24 mouse cellular contexts compared by ENCODE assay signal in the genomic region with DNA sequence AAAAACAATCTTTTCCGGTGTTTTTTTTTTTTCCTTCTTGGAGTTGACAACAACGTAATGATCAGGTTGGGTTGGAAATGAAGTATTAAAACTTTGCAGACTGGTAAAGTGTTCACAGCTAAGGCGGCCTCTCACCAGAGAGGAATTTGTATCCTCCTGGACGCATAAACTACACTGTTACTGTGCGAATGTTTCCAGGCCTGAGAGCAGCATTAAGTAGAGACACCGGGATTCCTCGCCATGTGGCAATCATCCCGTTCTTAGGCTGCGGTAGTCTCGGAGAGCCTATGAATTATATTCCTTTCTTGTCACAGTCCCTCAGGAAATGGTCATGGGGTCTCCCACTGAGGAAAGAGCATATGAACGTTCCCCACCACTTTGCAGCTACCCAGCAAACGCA. TPM values are rescaled to one million over a fixed set of nuclear protein-coding genes. Genes with fewer than 3 reads are reported as not detected.
A peak's percentile ranks its signal among the peaks of the same experiment; 100 is the strongest.
DNase-seq lines count a peak whose midpoint lies in the region; ATAC-seq and TF ChIP-seq lines count a peak whose summit lies in the region.
"Had no signal": no experiment of that assay in that cellular context is flagged by ENCODE, and none has a peak within 500 bp of the region (broad histone marks: within the 10 kb centered on the region; RNA-seq: fewer than 3 reads in every experiment).

No protein-coding gene starts in this region.

- no peaks in the 10 kb centered on the region for H3K36me3 ChIP-seq in embryonic facial prominence, embryonic 10.5 days (replicated peaks)
- H3K36me3 ChIP-seq in embryonic facial prominence, embryonic 14.5 days (ENCODE audit: control insufficient read depth, insufficient read depth, low read length), result no peaks in the 10 kb centered on the region
- no peaks in the 10 kb centered on the region for H3K36me3 ChIP-seq in limb, embryonic 12.5 days
- no peaks in the 10 kb centered on the region for H3K36me3 ChIP-seq in limb, embryonic 14.5 days (ENCODE audit: control insufficient read depth, insufficient read depth, low read length)
- H3K36me3 ChIP-seq: embryonic facial prominence, embryonic 12.5 days; embryonic facial prominence, embryonic 15.5 days; forebrain, embryonic 10.5 days; forebrain, embryonic 12.5 days; forebrain, embryonic 15.5 days had no signal

- H3K9me3 ChIP-seq in embryonic facial prominence, embryonic 10.5 days, result 0 out of 2 replicates have a peak, but pooled peaks cover 4% of the 10 kb centered on the region
- peaks cover 14% of the 10 kb centered on the region; the same call in 1 of the 2 replicates for H3K9me3 ChIP-seq in embryonic facial prominence, embryonic 14.5 days (ENCODE audit: control insufficient read depth, low read length)
- no peaks in the 10 kb centered on the region for H3K9me3 ChIP-seq in limb, embryonic 12.5 days
- H3K9me3 ChIP-seq in limb, embryonic 14.5 days (ENCODE audit: control insufficient read depth, low read length), result no peaks in the 10 kb centered on the region
- H3K9me3 ChIP-seq: embryonic facial prominence, embryonic 15.5 days; forebrain, embryonic 12.5 days; forebrain, embryonic 15.5 days had no signal

- TF ChIP-seq POLR2A in limb, embryonic 14.5 days (IDR thresholded peaks at IDR 0.05; ENCODE audit: borderline replicate concordance, extremely low read depth, insufficient read depth, insufficient read length), result no peak

- no peak for DNase-seq in embryonic facial prominence, embryonic 10.5 days (ENCODE audit: low spot score)
- no peak for DNase-seq in embryonic facial prominence, embryonic 14.5 days (ENCODE audit: low spot score)
- DNase-seq in limb, embryonic 14.5 days (ENCODE audit: low spot score), result peak; percentile 52
- no peak for DNase-seq in adrenal gland, postnatal 25 days
- DNase-seq in retina, postnatal 1 day, result no peak
- no peak for DNase-seq in cerebellum, adult 11-12 months
- DNase-seq in thymus, postnatal 36 days, result no peak
- DNase-seq: adrenal gland, adult 2 months; adrenal gland, postnatal 10 days; adrenal gland, postnatal 36 days; cerebellum, adult 18-20 months; cerebellum, adult 8-10 months; cerebellum, adult 9-11 months; cerebellum, postnatal 14 days; cerebellum, postnatal 36 days; embryo, embryonic 11 days; forebrain, postnatal 0 days had no signal

- H3K4me2 ChIP-seq in embryonic facial prominence, embryonic 14.5 days (ENCODE audit: low read depth, low read length), result no peak overlapping the region
- H3K4me2 ChIP-seq in limb, embryonic 12.5 days, result 0 out of 2 replicates have a peak overlapping the region, but pooled peaks have one; percentile 15
- H3K4me2 ChIP-seq in limb, embryonic 14.5 days (replicated peaks; ENCODE audit: low read depth, low read length, severe bottlenecking), result no peak overlapping the region
- H3K4me2 ChIP-seq: embryonic facial prominence, embryonic 12.5 days; embryonic facial prominence, embryonic 15.5 days; forebrain, embryonic 12.5 days; forebrain, embryonic 15.5 days had no signal

- peaks cover 28% of the 10 kb centered on the region for H3K4me1 ChIP-seq in embryonic facial prominence, embryonic 10.5 days
- peaks cover 17% of the 10 kb centered on the region for H3K4me1 ChIP-seq in embryonic facial prominence, embryonic 14.5 days (ENCODE audit: control insufficient read depth, insufficient read depth, low read length)
- H3K4me1 ChIP-seq in limb, embryonic 12.5 days (replicated peaks), result peaks cover 33% of the 10 kb centered on the region
- H3K4me1 ChIP-seq in limb, embryonic 14.5 days (ENCODE audit: control insufficient read depth, insufficient read depth, low read length), result peaks cover 27% of the 10 kb centered on the region

- H3K27ac ChIP-seq in embryonic facial prominence, embryonic 10.5 days (replicated peaks), result peak overlapping the region; percentile 54; the same call in 1 of the 2 replicates
- 0 out of 2 replicates have a peak overlapping the region, but pooled peaks have one; percentile 55 for H3K27ac ChIP-seq in embryonic facial prominence, embryonic 14.5 days (replicated peaks; ENCODE audit: low read depth, low read length)
- H3K27ac ChIP-seq in limb, embryonic 12.5 days, result peak overlapping the region; percentile 82
- H3K27ac ChIP-seq in limb, embryonic 14.5 days (replicated peaks; ENCODE audit: low read depth, low read length), result no peak overlapping the region
- H3K27ac ChIP-seq: embryonic facial prominence, embryonic 15.5 days; forebrain, embryonic 10.5 days; forebrain, embryonic 12.5 days; forebrain, embryonic 15.5 days had no signal

- H3K27me3 ChIP-seq in embryonic facial prominence, embryonic 10.5 days (replicated peaks; ENCODE audit: low read depth, poor library complexity, severe bottlenecking), result no peaks in the 10 kb centered on the region
- H3K27me3 ChIP-seq in embryonic facial prominence, embryonic 14.5 days (replicated peaks; ENCODE audit: control insufficient read depth, insufficient read depth, low read length), result no peaks in the 10 kb centered on the region
- H3K27me3 ChIP-seq in limb, embryonic 12.5 days, result no peaks in the 10 kb centered on the region
- H3K27me3 ChIP-seq in limb, embryonic 14.5 days (ENCODE audit: control insufficient read depth, insufficient read depth, low read length), result no peaks in the 10 kb centered on the region
- H3K27me3 ChIP-seq: embryonic facial prominence, embryonic 12.5 days; embryonic facial prominence, embryonic 15.5 days; forebrain, embryonic 12.5 days; forebrain, embryonic 15.5 days had no signal

- 80% methylated on average over 12 of the region's 12 CpGs for WGBS in embryonic facial prominence, embryonic 10.5 days
- 61% methylated on average over 12 of the region's 12 CpGs for WGBS in embryonic facial prominence, embryonic 14.5 days
- 47% methylated on average over 12 of the region's 12 CpGs for WGBS in limb, embryonic 12.5 days
- WGBS in limb, embryonic 14.5 days, result 25% methylated on average over 12 of the region's 12 CpGs

- H3K4me3 ChIP-seq in embryonic facial prominence, embryonic 10.5 days, result no peak overlapping the region
- no peak overlapping the region for H3K4me3 ChIP-seq in embryonic facial prominence, embryonic 14.5 days (ENCODE audit: low read depth, low read length)
- no peak overlapping the region for H3K4me3 ChIP-seq in limb, embryonic 12.5 days (replicated peaks)
- H3K4me3 ChIP-seq in limb, embryonic 14.5 days (replicated peaks; ENCODE audit: low read length), result no peak overlapping the region
- H3K4me3 ChIP-seq: embryonic facial prominence, embryonic 12.5 days; embryonic facial prominence, embryonic 15.5 days; erythroblast, embryonic 14.5 days; forebrain, embryonic 10.5 days; forebrain, embryonic 12.5 days; forebrain, embryonic 15.5 days had no signal

- no peak overlapping the region for H3K9ac ChIP-seq in embryonic facial prominence, embryonic 14.5 days (ENCODE audit: low read depth, low read length)
- H3K9ac ChIP-seq in limb, embryonic 12.5 days (replicated peaks), result no peak overlapping the region
- no peak overlapping the region for H3K9ac ChIP-seq in limb, embryonic 14.5 days (ENCODE audit: low read depth, low read length, severe bottlenecking)
- H3K9ac ChIP-seq: embryonic facial prominence, embryonic 12.5 days; embryonic facial prominence, embryonic 15.5 days; forebrain, embryonic 12.5 days; forebrain, embryonic 15.5 days; forebrain, postnatal 0 days had no signal

- ATAC-seq in embryonic facial prominence, embryonic 14.5 days (ENCODE audit: low read depth), result no peak
- ATAC-seq in limb, embryonic 12.5 days (ENCODE audit: insufficient number of reproducible peaks, insufficient read depth, low FRiP score, low TSS enrichment, low read depth), result no peak
- peak; percentile 64; the same call in 1 of the 2 replicates for ATAC-seq in limb, embryonic 14.5 days (ENCODE audit: low FRiP score, low read depth)
- ATAC-seq: forebrain, embryonic 15.5 days; forebrain, postnatal 0 days had no signal

RNA-seq across cellular contexts. Expression of gene Llph, which starts 40.9 kb away (rescaled TPM):
- 68.1 and 70.4 TPM in 2 replicates for polyA plus RNA-seq in embryonic facial prominence, embryonic 10.5 days (2016; fragmentation: Nextera tagmentation; extraction: Ambion mirVana)
- polyA plus RNA-seq in embryonic facial prominence, embryonic 14.5 days (2014; fragmentation: Nextera tagmentation; extraction: Ambion mirVana), result 43.6 and 44.4 TPM in 2 replicates
- 47.7 and 50.0 TPM in 2 replicates for polyA plus RNA-seq in limb, embryonic 12.5 days (2016; fragmentation: Nextera tagmentation; extraction: Ambion mirVana)
- 16.7 and 34.6 TPM in 2 replicates for polyA plus RNA-seq in limb, embryonic 14.5 days (2012; rRNA removed)
- 46.0 and 50.9 TPM in 2 replicates for polyA plus RNA-seq in limb, embryonic 14.5 days (2014; fragmentation: Nextera tagmentation; extraction: Ambion mirVana)
- total RNA-seq in adrenal gland, postnatal 25 days (2021), result 28.2 and 40.9 TPM in 2 replicates
